Mouse (Mus musculus): ENCODE results near the gene Gpr3. TPM values are rescaled to one million over a fixed set of nuclear protein-coding genes. Genes with fewer than 3 reads are reported as not detected.

The Gpr3 gene
- polyA plus RNA-seq, 1 experiment, result not detected

- peaks cover 52% of the 10 kb centered on the region for H3K4me1 ChIP-seq (ENCODE audit: control insufficient read depth, insufficient read depth, low read length)
- TF ChIP-seq CTCF (IDR thresholded peaks at IDR 0.05; ENCODE audit: low read depth, low read length) (no peak), POLR2A (IDR thresholded peaks at IDR 0.05; ENCODE audit: borderline replicate concordance, low read depth, low read length) (no peak)
- H3K27ac ChIP-seq (ENCODE audit: insufficient read depth, low read depth, low read length), result no peak overlapping the region
- no peak overlapping the region for H3K4me3 ChIP-seq (ENCODE audit: insufficient read depth, low read length)
Observed at GRCm38 (mm10) chr4:133175998-133176760, 36.2 kb downstream of the Gpr3 start.

GRCm38 (mm10) chr4:133175274-133175673 lies 37.1 kb downstream of the Gpr3 start:
- Histone ChIP-seq H3K4me3 (ENCODE audit: insufficient read depth, low read length) (no peak overlapping the region), H3K4me1 (ENCODE audit: control insufficient read depth, insufficient read depth, low read length) (peaks cover 57% of the 10 kb centered on the region), H3K27ac (ENCODE audit: insufficient read depth, low read depth, low read length) (peak overlapping the region; percentile 61)
- TF ChIP-seq POLR2A (IDR thresholded peaks at IDR 0.05; ENCODE audit: borderline replicate concordance, low read depth, low read length) (no peak), CTCF (IDR thresholded peaks at IDR 0.05; ENCODE audit: low read depth, low read length) (no peak)

GRCm38 (mm10) chr4:133174361-133174760 lies 38.0 kb downstream of the Gpr3 start:
- TF ChIP-seq POLR2A (IDR thresholded peaks at IDR 0.05; ENCODE audit: borderline replicate concordance, low read depth, low read length), result no peak
- no peak for TF ChIP-seq CTCF (IDR thresholded peaks at IDR 0.05; ENCODE audit: low read depth, low read length)
- peak overlapping the region; percentile 53 for H3K4me3 ChIP-seq (ENCODE audit: insufficient read depth, low read length)
- H3K27ac ChIP-seq (ENCODE audit: insufficient read depth, low read depth, low read length), result peak overlapping the region; percentile 96
- H3K4me1 ChIP-seq (ENCODE audit: control insufficient read depth, insufficient read depth, low read length), result peaks cover 60% of the 10 kb centered on the region

DNA sequence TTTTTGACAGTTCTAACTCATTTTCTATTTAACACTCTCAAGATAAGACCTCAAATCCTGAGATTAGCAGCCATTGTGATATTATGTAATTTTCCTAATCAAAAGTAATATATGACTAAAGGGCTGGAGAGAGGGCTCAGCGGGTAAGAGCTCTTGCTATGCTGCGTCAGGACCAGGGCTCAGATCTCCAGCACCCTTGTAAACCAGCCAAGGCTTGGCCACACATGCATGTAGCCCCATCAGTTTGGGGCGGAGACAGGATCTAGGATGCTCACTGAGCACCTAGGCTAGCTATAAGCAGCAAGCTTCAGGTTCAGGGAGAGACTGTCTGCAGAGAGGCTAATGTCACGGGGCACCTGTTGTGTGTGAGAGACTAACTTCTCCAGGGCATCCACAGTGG lies 39.9 kb downstream of the Gpr3 start:
- Histone ChIP-seq H3K27ac (ENCODE audit: insufficient read depth, low read depth, low read length) (peak overlapping the region; percentile 98), H3K4me1 (ENCODE audit: control insufficient read depth, insufficient read depth, low read length) (peaks cover 54% of the 10 kb centered on the region), H3K4me3 (ENCODE audit: insufficient read depth, low read length) (no peak overlapping the region)
- TF ChIP-seq CTCF (IDR thresholded peaks at IDR 0.05; ENCODE audit: low read depth, low read length) (no peak), POLR2A (IDR thresholded peaks at IDR 0.05; ENCODE audit: borderline replicate concordance, low read depth, low read length) (no peak)

DNA sequence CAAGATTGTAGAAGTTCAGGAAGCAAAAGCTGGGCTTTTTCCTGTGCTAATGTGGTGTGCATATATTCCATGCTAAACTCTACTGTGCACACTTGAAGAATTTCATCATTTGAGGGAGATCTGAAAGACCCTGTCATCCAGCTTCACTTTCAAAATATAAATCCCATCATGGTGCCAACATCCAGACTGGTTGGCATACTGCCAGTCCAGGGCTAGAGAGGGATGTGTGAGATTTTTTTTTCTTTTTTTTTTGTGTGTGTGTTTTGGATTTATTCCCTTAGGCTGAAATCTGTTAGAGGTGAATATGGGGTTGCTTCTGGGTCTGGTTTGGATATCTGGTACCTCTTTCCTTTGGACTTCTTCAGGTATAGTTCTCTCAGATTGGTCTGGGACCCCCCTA lies 41.7 kb downstream of the Gpr3 start:
- TF ChIP-seq POLR2A (IDR thresholded peaks at IDR 0.05; ENCODE audit: borderline replicate concordance, low read depth, low read length) (no peak), CTCF (IDR thresholded peaks at IDR 0.05; ENCODE audit: low read depth, low read length) (no peak)
- Histone ChIP-seq H3K4me1 (ENCODE audit: control insufficient read depth, insufficient read depth, low read length) (peaks cover 58% of the 10 kb centered on the region), H3K4me3 (ENCODE audit: insufficient read depth, low read length) (peak overlapping the region; percentile 3; the same call in 1 of the 2 replicates), H3K27ac (ENCODE audit: insufficient read depth, low read depth, low read length) (peak overlapping the region; percentile 98)

- Histone ChIP-seq H3K4me1 (ENCODE audit: control insufficient read depth, insufficient read depth, low read length) (peaks cover 52% of the 10 kb centered on the region), H3K27ac (ENCODE audit: insufficient read depth, low read depth, low read length) (peak overlapping the region; percentile 99), H3K4me3 (ENCODE audit: insufficient read depth, low read length) (peak overlapping the region; percentile 47)
- TF ChIP-seq CTCF (IDR thresholded peaks at IDR 0.05; ENCODE audit: low read depth, low read length) (no peak), POLR2A (IDR thresholded peaks at IDR 0.05; ENCODE audit: borderline replicate concordance, low read depth, low read length) (no peak)
Observed at GRCm38 (mm10) chr4:133170056-133170524, 42.2 kb downstream of the Gpr3 start.

DNA sequence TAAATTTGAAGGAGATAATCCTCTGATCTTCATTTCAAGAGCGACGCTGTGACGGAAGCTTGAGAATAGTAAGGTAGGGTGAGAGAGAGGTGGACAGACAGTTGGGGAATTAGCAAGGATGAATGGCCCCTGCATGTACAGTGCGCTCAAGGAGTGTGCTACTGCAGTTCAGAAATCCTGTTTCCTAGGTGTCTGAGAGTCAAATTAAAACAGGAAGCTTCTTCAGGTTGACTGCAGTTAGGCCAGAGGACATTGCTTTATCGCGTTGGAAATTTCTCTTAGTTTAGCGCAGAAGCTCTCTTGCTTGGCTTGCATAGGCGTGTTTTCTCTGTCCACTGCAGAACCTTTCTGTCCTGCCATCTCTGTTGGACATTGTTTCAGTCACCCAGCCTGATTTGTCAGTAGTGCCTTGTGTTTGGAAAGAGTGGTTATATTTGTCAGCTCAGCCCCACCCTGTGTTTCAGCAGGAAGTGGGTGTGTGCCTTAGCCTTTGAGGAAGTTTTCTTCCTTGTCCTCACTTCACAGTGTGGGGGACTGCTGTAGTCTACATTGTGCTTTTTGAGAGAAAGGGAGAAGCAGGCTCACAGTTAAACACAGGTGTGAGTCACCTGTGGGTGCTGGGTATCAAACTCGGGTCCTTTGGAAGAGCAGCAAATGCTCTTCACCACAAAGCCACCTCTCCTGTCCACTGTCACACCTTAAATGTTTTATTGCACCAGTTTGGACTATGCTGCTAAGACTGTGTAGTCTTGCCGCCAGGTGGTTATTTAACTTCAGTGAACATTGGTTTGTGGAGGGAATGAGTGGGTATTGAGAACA lies 42.9 kb downstream of the Gpr3 start:
- peaks cover 51% of the 10 kb centered on the region for H3K4me1 ChIP-seq (ENCODE audit: control insufficient read depth, insufficient read depth, low read length)
- TF ChIP-seq POLR2A (IDR thresholded peaks at IDR 0.05; ENCODE audit: borderline replicate concordance, low read depth, low read length) (no peak), CTCF (IDR thresholded peaks at IDR 0.05; ENCODE audit: low read depth, low read length) (no peak)
- peak overlapping the region; percentile 47 for H3K4me3 ChIP-seq (ENCODE audit: insufficient read depth, low read length)
- peak overlapping the region; percentile 99 for H3K27ac ChIP-seq (ENCODE audit: insufficient read depth, low read depth, low read length)

- no peak for TF ChIP-seq CTCF (IDR thresholded peaks at IDR 0.05; ENCODE audit: low read depth, low read length)
- no peak for TF ChIP-seq POLR2A (IDR thresholded peaks at IDR 0.05; ENCODE audit: borderline replicate concordance, low read depth, low read length)
- H3K4me3 ChIP-seq (ENCODE audit: insufficient read depth, low read length), result no peak overlapping the region
- peak overlapping the region; percentile 4; the same call in 1 of the 2 replicates for H3K27ac ChIP-seq (ENCODE audit: insufficient read depth, low read depth, low read length)
- H3K4me1 ChIP-seq (ENCODE audit: control insufficient read depth, insufficient read depth, low read length), result peaks cover 42% of the 10 kb centered on the region
Observed at GRCm38 (mm10) chr4:133166773-133167172, 45.6 kb downstream of the Gpr3 start.

GRCm38 (mm10) chr4:133162196-133162595 lies 50.1 kb downstream of the Gpr3 start:
- peaks cover 51% of the 10 kb centered on the region for H3K4me1 ChIP-seq (ENCODE audit: control insufficient read depth, insufficient read depth, low read length)
- TF ChIP-seq CTCF (IDR thresholded peaks at IDR 0.05; ENCODE audit: low read depth, low read length) (no peak), POLR2A (IDR thresholded peaks at IDR 0.05; ENCODE audit: borderline replicate concordance, low read depth, low read length) (no peak)
- H3K4me3 ChIP-seq (ENCODE audit: insufficient read depth, low read length), result no peak overlapping the region
- H3K27ac ChIP-seq (ENCODE audit: insufficient read depth, low read depth, low read length), result no peak overlapping the region

- no peak overlapping the region for H3K27ac ChIP-seq (ENCODE audit: insufficient read depth, low read depth, low read length)
- no peak overlapping the region for H3K4me3 ChIP-seq (ENCODE audit: insufficient read depth, low read length)
- H3K4me1 ChIP-seq (ENCODE audit: control insufficient read depth, insufficient read depth, low read length), result peaks cover 53% of the 10 kb centered on the region
- no peak for TF ChIP-seq POLR2A (IDR thresholded peaks at IDR 0.05; ENCODE audit: borderline replicate concordance, low read depth, low read length)
- no peak for TF ChIP-seq CTCF (IDR thresholded peaks at IDR 0.05; ENCODE audit: low read depth, low read length)
Observed at GRCm38 (mm10) chr4:133160821-133161220, 51.5 kb downstream of the Gpr3 start.
